Mouse (Mus musculus): Measurements from ENCODE around the gene Ina. TPM values are rescaled to one million over a fixed set of nuclear protein-coding genes. Genes with fewer than 3 reads are reported as not detected.

The Ina gene
- total and polyA plus RNA-seq, 3 experiments = not detected

DNA sequence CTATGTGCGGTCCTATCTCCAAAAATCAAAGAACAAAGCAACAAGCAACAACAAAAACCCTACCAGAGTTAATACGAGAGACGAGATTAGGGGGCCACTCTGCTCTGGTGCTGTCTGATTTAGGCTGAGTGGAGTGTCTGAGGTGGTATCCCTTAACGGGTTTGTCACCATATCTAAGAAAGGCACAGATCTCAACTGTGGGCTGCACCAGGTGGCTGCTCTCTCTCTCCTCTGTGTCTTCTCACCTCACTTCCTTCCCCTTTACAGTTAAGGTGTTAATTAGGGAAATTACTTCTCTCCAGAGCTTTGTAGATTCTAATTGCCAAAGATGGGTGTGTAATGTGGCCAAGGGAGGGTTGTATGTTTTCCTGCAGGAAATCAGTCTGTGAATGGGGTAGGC is 8.2 kb downstream of the Ina start:
- Histone ChIP-seq H3K79me2 (ENCODE audit: control insufficient read depth, insufficient read depth, low read length, poor library complexity) (no peaks in the 10 kb centered on the region), H3K4me1 (ENCODE audit: control insufficient read depth in 1 of 2, insufficient read depth in 2 of 2, low read length in 2 of 2) (no peaks in the 10 kb centered on the region), H3K4me3 (ENCODE audit: control insufficient read depth in 1 of 2, insufficient read depth in 1 of 2, low read depth in 2 of 2, low read length in 2 of 2) (no peak overlapping the region), H3K9ac (ENCODE audit: control insufficient read depth, low read depth, low read length, poor library complexity, severe bottlenecking) (no peak overlapping the region), H3K27ac (ENCODE audit: control insufficient read depth, low read depth, low read length) (no peak overlapping the region), H3K27me3 (ENCODE audit: control insufficient read depth in 1 of 2, insufficient read depth in 2 of 2, low read length in 2 of 2) (peaks cover 0 to 4% of the 10 kb centered on the region in 2 experiments; a peak in 2 of 4 replicates), H3K9me3 (replicated peaks; ENCODE audit: insufficient read depth, low read length) (no peaks in the 10 kb centered on the region), H3K36me3 (ENCODE audit: control insufficient read depth in 1 of 2, insufficient read depth in 2 of 2, low read length in 2 of 2) (no peaks in the 10 kb centered on the region)
- peak; percentile 72 for DNase-seq (ENCODE audit: low read depth, low spot score)
- no peak for TF ChIP-seq BHLHE40 (IDR thresholded peaks at IDR 0.05; ENCODE audit: borderline replicate concordance, low read depth, low read length)
- 0 out of 2 replicates have a peak, but pooled peaks have one; percentile 15 for TF ChIP-seq GATA1 (IDR thresholded peaks at IDR 0.05; ENCODE audit: low read depth, low read length)
- 0 out of 2 replicates have a peak, but pooled peaks have one; percentile 48 for TF ChIP-seq TBP (IDR thresholded peaks at IDR 0.05; ENCODE audit: low read depth, low read length)
- peak; percentile 57 for TF ChIP-seq EP300 (IDR thresholded peaks at IDR 0.05; ENCODE audit: low read depth in 1 of 2, low read length in 2 of 2)

DNA sequence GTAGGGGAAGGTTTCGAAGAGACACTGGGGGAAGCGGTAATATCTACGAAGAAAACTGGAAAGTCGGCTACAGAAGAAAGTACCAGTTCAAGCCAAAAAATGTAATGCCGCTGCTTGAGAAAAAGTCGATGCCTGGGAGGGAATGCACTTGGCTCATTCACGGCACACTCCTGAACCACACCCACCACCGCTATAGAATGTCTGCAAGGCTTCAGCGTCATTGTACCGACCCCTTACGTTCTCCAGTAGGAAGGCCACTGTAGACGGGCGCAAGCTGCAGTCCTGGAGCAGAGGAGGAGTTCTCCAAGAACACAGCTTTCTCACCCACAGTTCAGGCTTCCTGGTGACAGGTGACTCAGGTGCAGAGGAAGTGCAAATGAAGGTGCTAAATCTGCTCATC is 9.0 kb downstream of the Ina start:
- no peak for DNase-seq (ENCODE audit: low read depth, low spot score)
- Histone ChIP-seq H3K9ac (ENCODE audit: control insufficient read depth, low read depth, low read length, poor library complexity, severe bottlenecking) (no peak overlapping the region), H3K9me3 (replicated peaks; ENCODE audit: insufficient read depth, low read length) (no peaks in the 10 kb centered on the region), H3K36me3 (ENCODE audit: control insufficient read depth in 1 of 2, insufficient read depth in 2 of 2, low read length in 2 of 2) (no peaks in the 10 kb centered on the region), H3K27ac (ENCODE audit: control insufficient read depth, low read depth, low read length) (no peak overlapping the region), H3K27me3 (ENCODE audit: control insufficient read depth in 1 of 2, insufficient read depth in 2 of 2, low read length in 2 of 2) (peaks cover 0 to 3% of the 10 kb centered on the region in 2 experiments; a peak in 2 of 4 replicates), H3K79me2 (ENCODE audit: control insufficient read depth, insufficient read depth, low read length, poor library complexity) (no peaks in the 10 kb centered on the region), H3K4me3 (ENCODE audit: control insufficient read depth in 1 of 2, insufficient read depth in 1 of 2, low read depth in 2 of 2, low read length in 2 of 2) (no peak overlapping the region), H3K4me1 (ENCODE audit: control insufficient read depth in 1 of 2, insufficient read depth in 2 of 2, low read length in 2 of 2) (no peaks in the 10 kb centered on the region)
- TF ChIP-seq KAT2A (conservative IDR thresholded peaks at IDR 0.05; ENCODE audit: low read depth, low read length) = no peak
- no peak for TF ChIP-seq TBP (IDR thresholded peaks at IDR 0.05; ENCODE audit: low read depth, low read length)
- TF ChIP-seq ELF1 (IDR thresholded peaks at IDR 0.05; ENCODE audit: low read depth, low read length) = no peak
- no peak for TF ChIP-seq USF1 (IDR thresholded peaks at IDR 0.05; ENCODE audit: low read depth, low read length)
- TF ChIP-seq RAD21 (IDR thresholded peaks at IDR 0.05; ENCODE audit: low read depth, low read length) = no peak
- no peak for TF ChIP-seq POLR2A (IDR thresholded peaks at IDR 0.05; ENCODE audit: control insufficient read depth in 1 of 2, insufficient read depth in 1 of 2, low read depth in 1 of 2, low read length in 2 of 2, poor library complexity in 1 of 2)
- TF ChIP-seq MAX (IDR thresholded peaks at IDR 0.05; ENCODE audit: low read length) = no peak
- TF ChIP-seq GABPA (IDR thresholded peaks at IDR 0.05; ENCODE audit: low read depth, low read length) = no peak
- TF ChIP-seq POLR2AphosphoS2 (IDR thresholded peaks at IDR 0.05; ENCODE audit: low read length) = no peak
- TF ChIP-seq POLR2AphosphoS5 (IDR thresholded peaks at IDR 0.05; ENCODE audit: borderline replicate concordance, low read depth, low read length) = no peak
- no peak for TF ChIP-seq EP300 (IDR thresholded peaks at IDR 0.05; ENCODE audit: low read depth in 1 of 2, low read length in 2 of 2)
- TF ChIP-seq JUND (IDR thresholded peaks at IDR 0.05; ENCODE audit: low read depth, low read length) = no peak
- TF ChIP-seq MAFK (IDR thresholded peaks at IDR 0.05; ENCODE audit: borderline replicate concordance, low read depth, low read length) = no peak
- TF ChIP-seq UBTF (IDR thresholded peaks at IDR 0.05; ENCODE audit: borderline replicate concordance, insufficient read depth, low read depth, low read length) = no peak
- TF ChIP-seq ZC3H11A (IDR thresholded peaks at IDR 0.05; ENCODE audit: low read depth, low read length) = no peak

All from MEL (cell line).